Mouse (Mus musculus) small intestine, adult 2 months (tissue): ENCODE measurements around the gene Gm44805. TPM values are rescaled to one million over a fixed set of nuclear protein-coding genes. Genes with fewer than 3 reads are reported as not detected.

Experiments
- H3K27ac ChIP-seq: fragments of 200-500 bp; 2 replicates; pipeline ENCODE4 v1.5.1; 2012; ENCODE audit warnings: low read depth, low read length, control low read depth, inconsistent platforms; ENCODE audit not compliant: insufficient read depth
- H3K27me3 ChIP-seq: fragments of 200-500 bp; 2 replicates; pipeline ENCODE4 v1.6.1; 2012; ENCODE audit warnings: mild to moderate bottlenecking, moderate library complexity, low read length, inconsistent platforms; ENCODE audit not compliant: control insufficient read depth, insufficient read depth
- H3K36me3 ChIP-seq: fragments of 200-500 bp; 2 replicates; pipeline ENCODE4 v1.6.1; 2012; ENCODE audit warnings: mild to moderate bottlenecking, low read length, control low read depth, inconsistent platforms; ENCODE audit not compliant: control insufficient read depth, insufficient read depth
- H3K4me1 ChIP-seq: fragments of 200-500 bp; 2 replicates; pipeline ENCODE4 v1.6.1; 2012; ENCODE audit warnings: low read length, inconsistent platforms, mixed read lengths; ENCODE audit not compliant: control insufficient read depth, insufficient read depth, insufficient read length
- H3K4me3 ChIP-seq: fragments of 200-500 bp; 2 replicates; pipeline ENCODE4 v1.5.1; 2012; ENCODE audit warnings: low read depth, mild to moderate bottlenecking, control low read depth, inconsistent platforms, low read length, moderate library complexity
- CTCF ChIP-seq: fragments of 200-500 bp; IDR thresholded peaks from 2 replicates; pipeline ENCODE4 v1.5.1; 2012; ENCODE audit warnings: low read depth, mild to moderate bottlenecking, control low read depth, inconsistent platforms, low read length, moderate library complexity, mixed read lengths; ENCODE audit not compliant: insufficient replicate concordance, insufficient read length; ENCODE audit errors: extremely low read depth
- POLR2A ChIP-seq: fragments of 200-500 bp; IDR thresholded peaks from 2 replicates; pipeline ENCODE4 v1.6.1; 2012; ENCODE audit warnings: low read depth, mild to moderate bottlenecking, control low read depth, inconsistent platforms, low read length, moderate library complexity
- WGBS: fragments of 180-500 bp; shearing (Covaris S2); methylation state at CpG from one replicate; pipeline ENCODE4 v1.1.7; 2018; 5-methylcytosine and 5-hydroxymethylcytosine counted together
- polyA plus RNA-seq: library from polyadenylated mRNA; depleted of rRNA; stranded (reverse); fragments of >200 nt; gene quantifications from 2 replicates; pipeline ENCODE4 v1.2.3, GENCODE M21; 2012

The Gm44805 gene
- polyA plus RNA-seq, 1 experiment: 0.37 TPM

DNA sequence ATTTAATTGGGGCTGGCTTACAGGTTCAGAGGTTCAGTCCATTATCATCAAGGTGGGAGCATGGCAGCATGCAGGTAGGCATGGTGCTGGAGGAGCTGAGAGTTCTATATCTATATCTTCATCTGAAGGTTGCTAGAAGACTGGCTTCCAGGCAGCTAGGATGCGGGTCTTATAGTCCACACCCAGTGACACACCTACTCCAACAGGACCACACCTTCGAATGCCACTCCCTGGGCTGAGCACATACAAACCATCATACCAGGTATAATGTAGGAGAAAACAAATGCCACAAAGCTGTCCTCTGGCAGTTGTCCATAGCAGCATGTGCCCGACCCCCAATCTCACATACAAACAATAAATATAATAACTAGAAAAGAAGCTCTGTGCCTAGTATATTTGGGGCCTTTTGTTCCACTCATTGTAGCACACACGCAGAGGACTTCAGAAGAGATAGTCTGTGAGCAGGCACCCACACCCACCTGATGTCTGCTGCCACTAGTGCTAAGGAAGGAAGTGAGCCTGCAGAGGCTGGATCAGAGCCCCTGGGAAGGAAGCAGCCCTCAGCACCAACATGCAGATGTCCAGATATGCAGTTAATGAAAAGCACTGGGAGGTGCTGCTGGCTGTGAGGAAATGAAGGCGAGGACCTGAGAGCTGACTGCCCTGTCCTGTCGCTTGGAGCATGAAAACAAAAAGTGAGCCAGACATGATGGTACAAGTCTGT, 30.0 kb downstream of the Gm44805 start:
- Histone ChIP-seq H3K36me3 (peaks cover 56% of the 10 kb centered on the region), H3K27me3 (no peaks in the 10 kb centered on the region), H3K27ac (no peak overlapping the region), H3K4me3 (no peak overlapping the region), H3K4me1 (peaks cover 3% of the 10 kb centered on the region; the same call in 1 of the 2 replicates)
- TF ChIP-seq POLR2A: no peak
- no peak for TF ChIP-seq CTCF
- WGBS: 71% methylated on average over 6 of the region's 6 CpGs

DNA sequence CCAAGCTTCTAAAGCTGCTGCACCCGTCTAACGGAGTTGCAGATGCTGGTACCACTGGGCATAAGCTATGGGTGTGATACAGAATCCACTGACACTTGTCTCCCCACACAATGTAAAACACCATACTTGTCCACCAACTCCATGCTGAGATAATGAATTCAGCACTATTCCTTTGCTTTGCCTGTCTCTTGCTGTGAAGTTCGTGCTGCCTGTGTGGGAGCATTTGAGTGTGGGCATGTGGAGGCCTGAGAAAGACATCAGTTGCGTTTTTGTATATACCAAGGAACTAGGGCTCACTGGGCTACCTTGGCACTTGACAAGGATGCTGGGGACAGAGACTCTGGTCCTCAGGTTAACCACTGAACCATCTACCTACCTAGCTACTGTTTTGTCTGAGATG, 40.0 kb downstream of the Gm44805 start:
- Histone ChIP-seq H3K27ac (no peak overlapping the region), H3K4me1 (peaks cover 3% of the 10 kb centered on the region; the same call in 1 of the 2 replicates), H3K27me3 (no peaks in the 10 kb centered on the region), H3K4me3 (no peak overlapping the region), H3K36me3 (peaks cover 82% of the 10 kb centered on the region)
- TF ChIP-seq POLR2A (no peak), CTCF (no peak)
- 90% methylated on average over 4 of the region's 4 CpGs for WGBS

DNA sequence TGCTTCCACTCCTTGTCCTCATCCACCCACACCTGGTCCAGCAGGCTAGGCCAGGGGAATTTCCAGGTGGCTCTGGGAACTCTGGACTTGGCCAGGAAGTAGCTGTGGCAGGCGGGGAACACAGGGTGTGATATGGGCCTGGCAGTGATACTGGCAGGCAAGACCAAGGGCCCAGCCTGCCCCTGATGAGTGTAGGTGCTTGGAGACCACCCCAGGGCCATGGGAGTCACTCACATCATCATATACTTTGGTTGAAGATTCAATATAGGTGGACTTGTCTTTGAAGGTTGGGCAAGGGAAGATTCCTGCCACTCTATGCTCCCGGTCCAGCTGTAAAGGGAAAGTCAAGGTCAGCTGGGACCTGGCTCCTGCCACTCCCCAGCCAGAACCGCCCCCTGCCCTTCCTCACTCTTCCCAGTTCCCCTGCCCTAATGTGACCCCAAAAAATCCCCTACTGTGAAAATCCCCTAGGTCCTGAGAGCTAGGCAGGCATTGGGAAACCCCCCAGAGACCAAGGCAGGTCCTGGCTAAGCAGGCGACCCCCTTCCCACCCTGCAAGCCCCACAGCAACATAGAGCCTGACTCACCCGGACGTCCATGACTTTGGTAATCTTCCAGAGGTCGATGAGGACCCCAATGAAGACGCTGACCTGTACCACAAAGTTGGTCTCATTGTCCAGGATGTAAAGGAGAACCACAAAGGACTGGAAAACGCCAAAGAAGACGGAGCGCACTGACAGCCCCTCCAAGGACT, 46.0 kb downstream of the Gm44805 start:
- 59% methylated on average over 11 of the region's 11 CpGs for WGBS
- no peak for TF ChIP-seq CTCF
- TF ChIP-seq POLR2A: no peak
- Histone ChIP-seq H3K36me3 (peaks cover 62% of the 10 kb centered on the region), H3K27me3 (no peaks in the 10 kb centered on the region), H3K27ac (peak overlapping the region; percentile 67), H3K4me3 (no peak overlapping the region), H3K4me1 (peaks cover 23% of the 10 kb centered on the region)

DNA sequence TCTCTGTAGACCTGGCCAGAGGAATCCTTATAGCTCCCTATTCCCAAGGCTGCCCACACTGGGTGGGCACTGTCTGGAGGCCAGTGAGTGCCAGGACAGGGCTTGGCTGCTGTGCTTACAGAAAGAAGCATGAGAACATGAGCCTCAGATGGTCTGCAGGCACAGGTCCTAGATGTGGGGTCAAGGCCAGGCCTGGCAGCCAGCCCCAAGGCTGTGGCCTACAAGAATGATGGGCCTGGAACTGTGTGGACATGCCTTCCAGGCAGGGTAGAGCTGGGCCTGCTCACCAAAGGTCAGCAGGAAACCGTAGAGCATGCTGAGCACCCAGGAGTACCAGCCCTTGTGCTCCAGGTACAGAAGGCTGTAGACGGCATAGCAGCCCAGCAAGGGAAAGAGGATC, 46.6 kb downstream of the Gm44805 start:
- H3K4me3 ChIP-seq: no peak overlapping the region
- 56% methylated on average over 2 of the region's 2 CpGs for WGBS
- no peaks in the 10 kb centered on the region for H3K27me3 ChIP-seq
- H3K27ac ChIP-seq: peak overlapping the region; percentile 67
- peaks cover 25% of the 10 kb centered on the region for H3K4me1 ChIP-seq
- TF ChIP-seq POLR2A (no peak), CTCF (no peak)
- peaks cover 61% of the 10 kb centered on the region for H3K36me3 ChIP-seq

DNA sequence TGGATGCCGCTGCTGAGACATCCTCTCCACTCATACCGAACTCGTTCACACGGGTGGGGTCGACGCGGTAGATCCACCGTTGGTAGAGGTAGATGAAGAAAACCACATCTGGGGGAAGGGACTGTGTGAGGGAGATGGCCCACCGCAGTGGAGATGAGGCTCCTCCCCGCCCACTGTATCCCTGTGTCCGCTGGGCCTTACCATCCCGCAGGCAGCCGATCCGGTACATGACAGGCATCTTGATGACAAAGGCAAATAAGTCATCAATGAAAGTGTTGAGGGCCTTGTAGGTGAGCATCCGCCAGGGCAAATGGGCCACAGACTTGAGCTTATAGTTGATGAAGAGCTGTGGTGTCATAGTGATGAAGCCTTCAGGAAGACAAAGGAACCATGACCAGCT, 47.4 kb downstream of the Gm44805 start:
- H3K4me3 ChIP-seq: no peak overlapping the region
- 89% methylated on average over 15 of the region's 15 CpGs for WGBS
- H3K4me1 ChIP-seq: peaks cover 25% of the 10 kb centered on the region
- H3K27ac ChIP-seq: no peak overlapping the region
- TF ChIP-seq CTCF (no peak), POLR2A (no peak)
- peaks cover 56% of the 10 kb centered on the region for H3K36me3 ChIP-seq
- H3K27me3 ChIP-seq: no peaks in the 10 kb centered on the region

DNA sequence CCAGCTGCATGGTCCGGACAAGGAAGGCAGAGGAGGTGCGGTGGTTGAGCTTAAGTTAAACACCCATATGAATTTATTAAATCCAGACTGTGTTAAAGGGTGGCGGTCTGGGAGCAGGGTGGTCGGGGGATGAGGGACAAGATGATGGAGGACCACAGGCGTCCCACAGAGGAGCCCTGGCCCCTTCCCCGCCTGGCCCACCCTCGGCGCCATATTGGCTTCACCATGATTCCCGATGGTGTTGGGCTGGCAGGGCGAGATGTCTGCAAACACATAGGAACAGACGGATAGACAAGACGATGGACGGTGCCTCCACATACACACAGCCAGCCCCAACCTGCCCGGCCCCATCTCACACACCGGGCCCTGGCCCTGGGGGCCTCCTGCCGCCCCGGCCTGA, 48.0 kb downstream of the Gm44805 start:
- Histone ChIP-seq H3K4me1 (peaks cover 25% of the 10 kb centered on the region), H3K27ac (no peak overlapping the region), H3K27me3 (no peaks in the 10 kb centered on the region), H3K4me3 (no peak overlapping the region), H3K36me3 (peaks cover 49% of the 10 kb centered on the region)
- WGBS: 94% methylated on average over 17 of the region's 17 CpGs
- no peak for TF ChIP-seq CTCF
- no peak for TF ChIP-seq POLR2A

DNA sequence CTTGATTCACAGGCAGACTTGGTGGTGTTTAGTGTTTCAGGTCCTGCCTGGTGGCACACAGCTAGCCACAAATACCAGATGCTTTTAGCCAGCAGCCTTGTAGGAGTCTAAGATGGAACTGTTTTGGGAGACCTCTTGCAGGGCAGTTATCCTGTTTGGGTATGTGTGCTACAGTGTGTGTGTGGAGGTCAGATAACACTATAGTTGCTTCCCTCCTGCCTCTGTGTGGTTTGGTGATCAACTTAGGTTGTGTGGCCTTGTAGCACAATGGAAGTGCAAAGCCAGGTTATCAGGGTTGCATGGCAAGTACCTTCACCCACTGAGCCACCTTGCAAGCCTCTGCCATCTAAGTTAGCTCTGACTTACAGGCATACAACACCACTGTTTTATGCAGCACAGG, 48.5 kb downstream of the Gm44805 start:
- no peak overlapping the region for H3K27ac ChIP-seq
- peaks cover 45% of the 10 kb centered on the region for H3K36me3 ChIP-seq
- H3K27me3 ChIP-seq: no peaks in the 10 kb centered on the region
- peaks cover 27% of the 10 kb centered on the region for H3K4me1 ChIP-seq
- no peak overlapping the region for H3K4me3 ChIP-seq
- TF ChIP-seq POLR2A (no peak), CTCF (no peak)
